Mouse (Mus musculus) small intestine, adult 2 months (tissue): Measurements from ENCODE around the gene Tmem129. TPM values are rescaled to one million over a fixed set of nuclear protein-coding genes. Genes with fewer than 3 reads are reported as not detected.

Experiments
- H3K27ac ChIP-seq: fragments of 200-500 bp; 2 replicates; pipeline ENCODE4 v1.5.1; 2012; ENCODE audit warnings: low read depth, low read length, control low read depth, inconsistent platforms; ENCODE audit not compliant: insufficient read depth
- H3K27me3 ChIP-seq: fragments of 200-500 bp; 2 replicates; pipeline ENCODE4 v1.6.1; 2012; ENCODE audit warnings: mild to moderate bottlenecking, moderate library complexity, low read length, inconsistent platforms; ENCODE audit not compliant: control insufficient read depth, insufficient read depth
- H3K36me3 ChIP-seq: fragments of 200-500 bp; 2 replicates; pipeline ENCODE4 v1.6.1; 2012; ENCODE audit warnings: mild to moderate bottlenecking, low read length, control low read depth, inconsistent platforms; ENCODE audit not compliant: control insufficient read depth, insufficient read depth
- H3K4me1 ChIP-seq: fragments of 200-500 bp; 2 replicates; pipeline ENCODE4 v1.6.1; 2012; ENCODE audit warnings: low read length, inconsistent platforms, mixed read lengths; ENCODE audit not compliant: control insufficient read depth, insufficient read depth, insufficient read length
- H3K4me3 ChIP-seq: fragments of 200-500 bp; 2 replicates; pipeline ENCODE4 v1.5.1; 2012; ENCODE audit warnings: low read depth, mild to moderate bottlenecking, control low read depth, inconsistent platforms, low read length, moderate library complexity
- CTCF ChIP-seq: fragments of 200-500 bp; IDR thresholded peaks from 2 replicates; pipeline ENCODE4 v1.5.1; 2012; ENCODE audit warnings: low read depth, mild to moderate bottlenecking, control low read depth, inconsistent platforms, low read length, moderate library complexity, mixed read lengths; ENCODE audit not compliant: insufficient replicate concordance, insufficient read length; ENCODE audit errors: extremely low read depth
- POLR2A ChIP-seq: fragments of 200-500 bp; IDR thresholded peaks from 2 replicates; pipeline ENCODE4 v1.6.1; 2012; ENCODE audit warnings: low read depth, mild to moderate bottlenecking, control low read depth, inconsistent platforms, low read length, moderate library complexity
- WGBS: fragments of 180-500 bp; shearing (Covaris S2); methylation state at CpG from one replicate; pipeline ENCODE4 v1.1.7; 2018; 5-methylcytosine and 5-hydroxymethylcytosine counted together
- polyA plus RNA-seq: library from polyadenylated mRNA; depleted of rRNA; stranded (reverse); fragments of >200 nt; gene quantifications from 2 replicates; pipeline ENCODE4 v1.2.3, GENCODE M21; 2012; rRNA removed

The Tmem129 gene
- 25.6 and 34.8 TPM in 2 replicates for polyA plus RNA-seq

- Histone ChIP-seq H3K4me1 (peaks cover 17% of the 10 kb centered on the region), H3K27ac (peak within 1 kb of the TSS; percentile 94), H3K27me3 (no peaks in the 10 kb centered on the region), H3K4me3 (peak within 1 kb of the TSS; percentile 88), H3K36me3 (peaks cover 10% of the 10 kb centered on the region; the same call in 1 of the 2 replicates)
- TF ChIP-seq POLR2A = peak; percentile 66
- TF ChIP-seq CTCF = no peak
- under 1% methylated on average over 60 of the region's 60 CpGs for WGBS
Observed at GRCm38 (mm10) chr5:33657787-33658663, at the start of gene Tmem129, which contains the start of gene Tacc3. TSS of gene Tmem129 (minus strand) at chr5:33658416. TSS of gene Tacc3 (plus strand) at chr5:33658128.

GRCm38 (mm10) chr5:33707163-33707562 lies 48.9 kb upstream of the Tmem129 start:
- H3K27me3 ChIP-seq = no peaks in the 10 kb centered on the region
- no peaks in the 10 kb centered on the region for H3K36me3 ChIP-seq
- 28% methylated on average over 4 of the region's 4 CpGs for WGBS
- no peak overlapping the region for H3K27ac ChIP-seq
- H3K4me3 ChIP-seq = no peak overlapping the region
- TF ChIP-seq CTCF (no peak), POLR2A (no peak)
- peaks cover 5% of the 10 kb centered on the region; the same call in 1 of the 2 replicates for H3K4me1 ChIP-seq

- H3K36me3 ChIP-seq = no peaks in the 10 kb centered on the region
- 85% methylated on average over 1 of the region's 1 CpGs for WGBS
- no peaks in the 10 kb centered on the region for H3K27me3 ChIP-seq
- H3K4me3 ChIP-seq = no peak overlapping the region
- peaks cover 5% of the 10 kb centered on the region; the same call in 1 of the 2 replicates for H3K4me1 ChIP-seq
- no peak for TF ChIP-seq CTCF
- no peak for TF ChIP-seq POLR2A
- no peak overlapping the region for H3K27ac ChIP-seq
Observed at GRCm38 (mm10) chr5:33706350-33706629, 48.1 kb upstream of the Tmem129 start.

GRCm38 (mm10) chr5:33705612-33706349 lies 47.6 kb upstream of the Tmem129 start:
- Histone ChIP-seq H3K27ac (no peak overlapping the region), H3K36me3 (no peaks in the 10 kb centered on the region), H3K27me3 (no peaks in the 10 kb centered on the region), H3K4me3 (no peak overlapping the region), H3K4me1 (peaks cover 5% of the 10 kb centered on the region; the same call in 1 of the 2 replicates)
- WGBS = 75% methylated on average over 9 of the region's 9 CpGs
- TF ChIP-seq CTCF = no peak
- TF ChIP-seq POLR2A = no peak

- H3K4me3 ChIP-seq = no peak overlapping the region
- no peaks in the 10 kb centered on the region for H3K36me3 ChIP-seq
- H3K27me3 ChIP-seq = no peaks in the 10 kb centered on the region; the same call in 1 of the 2 replicates
- H3K4me1 ChIP-seq = peaks cover 5% of the 10 kb centered on the region; the same call in 1 of the 2 replicates
- TF ChIP-seq POLR2A (no peak), CTCF (no peak)
- 72% methylated on average over 11 of the region's 11 CpGs for WGBS
- no peak overlapping the region for H3K27ac ChIP-seq
Observed at GRCm38 (mm10) chr5:33704945-33705611, 46.9 kb upstream of the Tmem129 start.

GRCm38 (mm10) chr5:33703999-33704398 lies 45.8 kb upstream of the Tmem129 start:
- 86% methylated on average over 8 of the region's 8 CpGs for WGBS
- H3K4me1 ChIP-seq = peaks cover 8% of the 10 kb centered on the region; the same call in 1 of the 2 replicates
- H3K36me3 ChIP-seq = no peaks in the 10 kb centered on the region
- no peak overlapping the region for H3K27ac ChIP-seq
- TF ChIP-seq CTCF (no peak), POLR2A (no peak)
- no peaks in the 10 kb centered on the region; the same call in 1 of the 2 replicates for H3K27me3 ChIP-seq
- no peak overlapping the region for H3K4me3 ChIP-seq
